Mouse (Mus musculus) lung, postnatal 0 days (tissue): ENCODE results near the gene Txn2.

Experiments used
- CTCF ChIP-seq: IDR thresholded peaks from 2 replicates; pipeline ENCODE4 v1.5.1; 2016; ENCODE audit warnings: antibody characterized with exemption, mild to moderate bottlenecking
- EP300 ChIP-seq: IDR thresholded peaks from 2 replicates; pipeline ENCODE4 v1.6.1; 2016; ENCODE audit warnings: antibody characterized with exemption, mild to moderate bottlenecking, control low read depth

- TF ChIP-seq EP300 = no peak
- no peak for TF ChIP-seq CTCF
Measured at GRCm38 (mm10) chr15:77906545-77906944, 22.3 kb downstream of the Txn2 start.
